Mouse (Mus musculus) cerebellum, adult 8-10 months (tissue): ENCODE results near the gene Slc29a4.

Experiments used
- DNase-seq: peaks from one replicate; pipeline ENCODE4 v3.0.0; 2022

The Slc29a4 gene

DNA sequence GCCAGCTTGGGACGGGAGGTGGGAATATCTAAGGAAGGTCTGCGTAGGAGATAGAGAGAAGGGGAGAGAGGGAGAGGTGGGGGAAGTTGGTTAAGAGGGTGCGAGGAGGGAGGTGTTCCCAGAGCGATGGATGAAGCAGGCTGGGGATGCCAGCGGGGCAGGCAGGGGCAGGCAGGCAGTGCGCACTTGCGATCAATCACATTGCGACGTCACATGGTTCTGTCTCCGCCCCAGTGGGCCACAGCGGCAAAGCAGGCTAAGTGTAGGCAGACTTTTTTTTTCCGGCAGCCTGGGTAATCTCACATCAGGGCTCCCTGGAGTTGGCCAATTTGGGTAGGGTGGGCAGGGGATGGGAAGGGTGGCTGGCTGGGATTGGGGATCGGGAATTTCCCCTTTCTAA, 59.9 kb downstream of the Slc29a4 start:
- no peak for DNase-seq

GRCm38 (mm10) chr5:142759786-142760185, 67.5 kb downstream of the Slc29a4 start:
- DNase-seq, result no peak

DNA sequence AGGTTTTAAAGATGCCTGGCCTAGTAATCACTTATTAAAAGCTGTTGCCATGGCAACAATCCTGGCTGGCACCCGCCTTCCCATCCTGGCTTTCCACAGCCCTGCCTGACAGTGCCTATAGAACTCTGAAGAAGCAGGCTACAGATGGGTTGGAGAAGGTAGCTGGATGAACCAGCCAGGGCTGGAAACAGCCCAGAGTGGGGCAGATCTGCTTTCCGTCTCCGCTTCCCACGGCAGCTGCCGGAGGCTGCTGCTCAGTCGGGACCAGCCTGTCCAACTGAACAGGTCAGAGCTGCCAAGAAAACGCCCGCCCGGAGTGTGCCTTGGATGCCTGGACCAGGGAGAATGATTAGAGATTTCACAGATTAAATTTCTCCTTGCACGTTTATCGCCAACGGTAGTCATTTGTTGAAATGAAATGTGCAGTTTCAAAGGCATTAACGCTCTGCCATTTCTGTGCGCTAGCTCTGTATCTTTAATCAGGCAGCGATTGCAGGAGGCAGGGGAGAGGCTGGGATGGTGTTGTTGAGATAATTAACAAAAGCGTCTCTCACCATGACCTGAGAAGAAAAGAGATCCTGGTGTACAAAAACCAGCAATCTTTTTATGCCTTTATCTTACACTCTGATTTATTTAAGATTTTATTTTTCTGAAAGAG, 69.1 kb downstream of the Slc29a4 start:
- DNase-seq, result peak; percentile 73

- no peak for DNase-seq
These were observed 69.9 kb downstream of the Slc29a4 start for GRCm38 (mm10) chr5:142762082-142762807.

GRCm38 (mm10) chr5:142764306-142764705, 72.0 kb downstream of the Slc29a4 start:
- no peak for DNase-seq

DNA sequence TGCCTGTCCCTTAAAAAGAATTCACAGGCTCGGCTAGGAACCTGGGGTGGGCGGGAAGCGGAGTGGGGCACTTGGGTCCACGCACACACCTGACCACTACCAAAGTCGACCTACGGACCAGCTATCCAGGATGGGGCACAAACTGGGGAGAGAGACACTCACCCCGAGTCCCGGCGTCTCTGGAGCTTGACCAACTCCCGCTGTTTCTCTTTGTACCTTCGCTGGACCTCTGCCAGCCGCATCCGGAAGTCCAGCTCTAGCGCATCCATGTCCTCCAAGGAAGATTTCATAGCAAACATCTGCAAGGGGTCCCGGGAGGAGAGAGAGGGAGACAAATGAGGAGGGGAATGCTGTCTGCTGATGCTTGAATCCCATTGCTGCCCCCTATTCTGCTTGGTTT, 72.6 kb downstream of the Slc29a4 start:
- no peak for DNase-seq

DNA sequence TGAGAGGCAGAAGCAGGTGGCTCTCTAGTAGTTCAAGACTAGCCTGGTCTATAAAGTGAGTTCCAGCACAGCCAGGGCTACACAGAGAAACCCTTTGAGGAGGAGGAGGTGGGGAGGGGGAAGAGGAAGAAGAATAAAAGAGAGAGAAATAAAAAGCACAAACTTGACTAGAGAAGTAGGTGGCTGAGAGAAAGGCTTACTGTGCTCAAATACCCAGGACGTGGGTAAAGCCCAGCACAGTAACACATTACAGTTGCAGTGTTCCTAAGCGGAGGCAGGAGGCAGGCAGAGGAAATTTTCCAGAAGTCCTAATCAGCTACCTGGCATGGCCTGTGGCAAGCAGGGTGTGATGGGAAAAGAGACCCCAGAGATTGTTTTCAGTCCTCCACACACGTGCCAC, 74.4 kb downstream of the Slc29a4 start:
- DNase-seq, result no peak

- DNase-seq, result peak; percentile 78
These were observed 75.6 kb downstream of the Slc29a4 start for GRCm38 (mm10) chr5:142767937-142768336.

GRCm38 (mm10) chr5:142768352-142769267, 76.3 kb downstream of the Slc29a4 start:
- DNase-seq, result no peak

DNA sequence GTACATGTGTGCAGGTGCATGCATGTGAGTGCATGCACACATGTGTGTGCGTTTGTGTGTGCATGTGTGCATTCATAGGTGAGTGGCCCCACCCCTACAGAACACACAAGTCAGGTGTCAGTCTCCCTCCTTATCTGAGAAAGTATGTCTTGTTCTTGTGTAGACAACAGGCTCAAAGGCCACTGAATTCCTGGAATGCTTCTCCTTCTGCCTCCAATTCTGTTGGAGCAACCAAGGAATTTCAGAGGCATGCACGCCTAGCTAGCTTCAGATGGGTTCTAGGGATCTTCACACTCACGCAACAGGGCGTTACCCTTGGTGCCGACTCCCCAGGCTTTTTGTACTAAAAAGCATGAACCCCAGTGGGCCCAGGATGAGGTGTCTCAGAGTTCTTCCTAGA, 77.3 kb downstream of the Slc29a4 start:
- no peak for DNase-seq

DNA sequence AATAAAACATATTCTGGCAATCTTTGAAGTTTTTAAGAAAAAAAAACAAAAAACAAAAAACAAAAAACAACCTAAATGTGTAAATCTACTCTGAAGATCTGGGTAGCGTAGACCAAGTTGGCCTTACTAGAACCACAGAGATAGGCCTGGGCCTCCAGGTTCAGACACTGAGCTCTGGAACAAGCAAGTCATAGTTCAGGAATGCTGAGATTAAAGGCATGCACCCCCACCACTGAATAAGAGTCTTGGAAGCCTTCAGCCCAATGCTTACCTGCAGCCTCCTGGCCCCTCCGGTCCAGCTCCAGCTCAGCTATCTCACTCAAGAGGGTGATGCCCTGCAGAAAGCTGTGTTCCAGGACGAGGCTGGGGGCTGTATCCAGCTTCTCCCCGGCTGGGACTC, 78.7 kb downstream of the Slc29a4 start:
- no peak for DNase-seq

GRCm38 (mm10) chr5:142771964-142772363, 79.7 kb downstream of the Slc29a4 start:
- DNase-seq, result no peak
